Mouse (Mus musculus): ENCODE measurements at regions not wholly inside any gene's neighbourhood (a gene's known extent, or its start where the extent isn't known, plus 50 kb on each side); places are given as distances from the start of the nearest gene placed in this dataset.
"Not testable (repeated sequence)": the region's sequence is repeated elsewhere in the genome, so short reads cannot be mapped to it uniquely, and the experiment has no call there.

- Histone ChIP-seq H3K4me3 (replicated peaks; ENCODE audit: extremely low read depth, low read depth, low read length) (no peak overlapping the region), H3K4me1 (ENCODE audit: control insufficient read depth, insufficient read depth, low read length) (no peaks in the 10 kb centered on the region)
- 41% methylated on average over 4 of the region's 4 CpGs for WGBS
- DNase-seq: no peak
- TF ChIP-seq POLR2A (IDR thresholded peaks at IDR 0.05; ENCODE audit: borderline replicate concordance, extremely low read depth, low read depth, low read length) (no peak), CTCF (IDR thresholded peaks at IDR 0.05; ENCODE audit: insufficient read depth, low read length) (no peak)
Measured at GRCm38 (mm10) chr14:53750703-53751441, 503.0 kb downstream of the Dad1 start.

- WGBS: 73% methylated on average over 3 of the region's 3 CpGs
- not testable (repeated sequence) for H3K4me3 ChIP-seq (replicated peaks; ENCODE audit: extremely low read depth, low read depth, low read length); H3K4me1 ChIP-seq (ENCODE audit: control insufficient read depth, insufficient read depth, low read length); DNase-seq
Measured at GRCm38 (mm10) chr14:53743552-53743951, 510.4 kb downstream of the Dad1 start.

DNA sequence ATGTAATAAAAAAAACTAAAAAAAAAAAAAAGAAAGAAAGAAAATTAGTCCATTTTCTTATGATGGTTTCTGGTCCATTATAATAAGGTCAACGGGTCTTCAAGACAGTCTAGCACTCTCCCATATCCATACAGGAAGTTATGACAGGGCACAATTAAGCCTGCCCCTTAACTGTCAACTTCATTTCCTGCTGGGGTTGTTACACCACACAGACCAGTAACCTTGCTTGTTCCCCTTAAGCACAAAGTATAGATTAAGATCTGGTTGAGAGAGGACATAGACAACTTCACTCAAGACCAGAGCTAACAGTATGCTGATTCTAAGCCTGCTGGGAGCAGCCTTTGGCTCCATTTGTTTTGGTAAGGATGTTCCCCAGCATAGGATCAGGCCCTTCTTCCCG lies 511.0 kb downstream of the Dad1 start:
- DNase-seq; H3K4me1 ChIP-seq (ENCODE audit: control insufficient read depth, insufficient read depth, low read length); H3K4me3 ChIP-seq (replicated peaks; ENCODE audit: extremely low read depth, low read depth, low read length): not testable (repeated sequence)
- WGBS: 57% methylated on average over 2 of the region's 2 CpGs

GRCm38 (mm10) chr14:53741246-53741645 lies 512.7 kb downstream of the Dad1 start:
- peak; percentile 5 for DNase-seq
- H3K4me1 ChIP-seq (ENCODE audit: control insufficient read depth, insufficient read depth, low read length); H3K4me3 ChIP-seq (replicated peaks; ENCODE audit: extremely low read depth, low read depth, low read length): not testable (repeated sequence)
- 36% methylated on average over 4 of the region's 4 CpGs for WGBS

DNA sequence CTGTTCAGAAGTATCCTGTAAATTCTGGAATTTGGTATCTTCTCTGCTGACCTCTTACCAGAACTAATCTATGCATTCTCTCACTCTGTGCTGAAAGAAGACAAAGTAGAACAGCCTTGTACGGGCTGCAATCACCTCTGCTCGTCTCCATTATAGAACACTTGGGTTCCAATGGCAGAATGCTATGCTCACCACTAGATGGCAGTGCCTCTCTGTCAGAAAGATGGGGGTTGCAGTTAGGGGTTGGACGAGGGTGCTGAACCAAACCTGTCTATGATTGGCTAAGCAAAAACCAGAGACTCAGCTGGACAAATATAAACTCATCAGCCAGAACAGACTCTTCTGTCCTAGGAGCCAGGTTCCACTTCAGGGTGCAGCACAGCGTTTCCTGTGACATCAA lies 515.9 kb downstream of the Dad1 start:
- not testable (repeated sequence) for H3K4me1 ChIP-seq (ENCODE audit: control insufficient read depth, insufficient read depth, low read length); H3K4me3 ChIP-seq (replicated peaks; ENCODE audit: extremely low read depth, low read depth, low read length); DNase-seq
- 0 out of 2 replicates have a peak, but pooled peaks have one; percentile 5 for TF ChIP-seq CTCF (IDR thresholded peaks at IDR 0.05; ENCODE audit: insufficient read depth, low read length)
- 32% methylated on average over 4 of the region's 4 CpGs for WGBS

GRCm38 (mm10) chr14:53736274-53736673 lies 517.6 kb downstream of the Dad1 start:
- 56% methylated on average over 4 of the region's 4 CpGs for WGBS
- not testable (repeated sequence) for H3K4me1 ChIP-seq (ENCODE audit: control insufficient read depth, insufficient read depth, low read length); H3K4me3 ChIP-seq (replicated peaks; ENCODE audit: extremely low read depth, low read depth, low read length); DNase-seq

DNA sequence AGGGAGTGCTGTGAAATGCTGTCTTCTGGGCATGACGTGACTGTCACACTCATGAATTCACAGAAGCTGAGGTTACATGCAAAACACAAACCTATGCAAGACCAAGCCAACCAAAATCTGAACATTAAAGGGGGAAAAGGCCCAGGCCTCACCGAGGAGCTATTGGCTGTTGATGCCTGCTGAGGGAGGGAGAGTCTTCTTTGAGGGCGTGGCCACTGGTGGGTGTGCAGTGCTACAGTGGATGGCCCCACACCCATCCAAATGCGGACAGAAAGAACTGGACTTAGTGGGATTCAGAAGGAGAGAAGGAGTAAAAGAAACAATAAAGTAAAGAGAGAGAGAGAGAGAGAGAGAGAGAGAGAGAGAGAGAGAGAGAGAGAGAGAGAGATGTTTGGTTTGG lies 522.3 kb downstream of the Dad1 start:
- WGBS: no CpG with 5 or more reads among the region's 4 CpGs
- H3K4me1 ChIP-seq (ENCODE audit: control insufficient read depth, insufficient read depth, low read length); DNase-seq; H3K4me3 ChIP-seq (replicated peaks; ENCODE audit: extremely low read depth, low read depth, low read length): not testable (repeated sequence)

DNA sequence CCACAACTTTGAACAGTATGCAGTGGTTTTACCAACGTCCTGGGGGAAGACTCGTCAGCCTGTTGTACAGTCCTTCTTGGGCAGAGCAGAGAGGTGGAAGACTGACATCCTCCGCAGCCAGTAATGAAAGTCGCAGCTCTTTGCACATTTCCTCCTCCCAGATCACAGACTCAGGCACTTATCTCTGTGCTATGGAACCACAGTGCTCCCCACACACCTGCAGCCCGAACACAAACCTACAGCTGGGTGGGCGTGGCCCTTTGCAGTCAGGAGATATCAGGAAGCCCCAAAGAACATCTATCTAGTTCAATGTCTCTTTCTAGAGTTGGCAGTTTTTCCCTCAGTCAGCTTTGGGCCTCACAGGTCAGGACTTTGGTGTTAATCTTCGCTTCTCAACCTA lies 524.0 kb downstream of the Dad1 start:
- WGBS: 44% methylated on average over 2 of the region's 7 CpGs

GRCm38 (mm10) chr14:53729149-53729548 lies 524.8 kb downstream of the Dad1 start:
- WGBS: no CpG with 5 or more reads among the region's 1 CpGs
- H3K4me1 ChIP-seq (ENCODE audit: control insufficient read depth, insufficient read depth, low read length); H3K4me3 ChIP-seq (replicated peaks; ENCODE audit: extremely low read depth, low read depth, low read length); DNase-seq: not testable (repeated sequence)

More for the DNA sequence above, 524.0 kb downstream of the Dad1 start:
- H3K4me1 ChIP-seq (ENCODE audit: control insufficient read depth, insufficient read depth, low read length); DNase-seq; H3K4me3 ChIP-seq (replicated peaks; ENCODE audit: extremely low read depth, low read depth, low read length): not testable (repeated sequence)

DNA sequence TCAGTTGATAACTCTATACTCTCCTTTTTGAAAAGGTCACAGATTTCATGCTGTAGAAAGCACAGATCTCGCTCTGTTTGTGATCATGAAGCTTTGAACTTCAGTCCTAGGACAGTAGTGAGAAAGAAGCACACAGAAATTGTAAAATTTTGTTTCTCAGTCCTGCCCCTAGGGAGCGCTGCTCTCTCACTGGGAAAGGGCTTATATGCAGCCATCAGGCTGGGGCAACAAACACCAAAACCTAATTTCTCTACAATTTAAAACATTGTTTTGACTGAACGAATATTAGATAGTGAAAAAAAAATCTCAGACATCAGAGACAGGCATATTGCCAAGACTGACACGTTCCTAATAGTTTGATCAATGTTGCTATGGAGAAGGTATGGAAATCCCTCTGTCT lies 527.0 kb downstream of the Dad1 start:
- not testable (repeated sequence) for H3K4me3 ChIP-seq (replicated peaks; ENCODE audit: extremely low read depth, low read depth, low read length); DNase-seq; H3K4me1 ChIP-seq (ENCODE audit: control insufficient read depth, insufficient read depth, low read length)
- 17% methylated on average over 2 of the region's 4 CpGs for WGBS

- not testable (repeated sequence) for H3K4me3 ChIP-seq (replicated peaks; ENCODE audit: extremely low read depth, low read depth, low read length); DNase-seq
Measured at GRCm38 (mm10) chr14:53723611-53724010, 530.3 kb downstream of the Dad1 start.

GRCm38 (mm10) chr14:53721901-53722300 lies 532.0 kb downstream of the Dad1 start:
- DNase-seq; H3K4me3 ChIP-seq (replicated peaks; ENCODE audit: extremely low read depth, low read depth, low read length); H3K4me1 ChIP-seq (ENCODE audit: control insufficient read depth, insufficient read depth, low read length): not testable (repeated sequence)
- WGBS: 47% methylated on average over 2 of the region's 2 CpGs

More at GRCm38 (mm10) chr14:53723611-53724010, 530.3 kb downstream of the Dad1 start:
- H3K4me1 ChIP-seq (ENCODE audit: control insufficient read depth, insufficient read depth, low read length): not testable (repeated sequence)

DNA sequence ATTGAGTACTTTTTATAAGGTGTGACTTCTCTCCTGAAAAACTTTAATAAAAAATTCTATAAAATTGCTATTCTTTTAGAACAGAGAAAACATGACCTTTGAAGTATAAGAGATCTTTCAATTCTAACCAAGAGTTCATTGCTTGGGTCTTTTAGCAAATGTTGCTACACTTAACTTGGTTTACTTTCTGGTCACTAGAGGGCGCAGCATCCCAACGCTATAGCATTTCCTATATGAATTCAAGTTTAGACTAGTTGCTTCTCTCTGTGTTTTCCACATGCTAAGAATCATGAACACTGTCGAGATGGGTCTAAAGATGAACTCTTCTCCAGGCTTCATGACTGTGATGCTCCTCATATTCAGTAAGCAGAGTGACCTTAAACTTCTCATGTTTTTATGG lies 544.3 kb downstream of the Dad1 start:
- not testable (repeated sequence) for DNase-seq; H3K4me1 ChIP-seq (ENCODE audit: control insufficient read depth, insufficient read depth, low read length); H3K4me3 ChIP-seq (replicated peaks; ENCODE audit: extremely low read depth, low read depth, low read length)
- WGBS: 4% methylated on average over 3 of the region's 3 CpGs

DNA sequence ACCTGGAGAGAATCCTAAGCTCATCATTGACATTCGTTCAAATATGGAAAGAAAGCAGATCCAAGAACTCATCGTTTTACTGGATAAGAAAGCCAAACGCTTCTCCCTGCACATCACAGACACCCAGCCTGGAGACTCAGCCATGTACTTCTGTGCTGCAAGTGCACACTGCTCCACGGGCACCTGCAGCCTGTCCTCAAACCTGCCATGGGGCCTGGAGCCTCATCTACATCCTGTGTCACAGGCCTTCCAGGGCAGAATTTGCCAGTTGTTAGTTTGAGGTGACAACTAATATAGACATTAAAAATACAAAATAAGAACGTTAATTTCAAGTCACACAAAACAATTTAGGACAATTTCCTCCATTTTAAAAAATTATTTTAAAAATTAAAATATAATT lies 549.6 kb downstream of the Dad1 start:
- DNase-seq; H3K4me1 ChIP-seq (ENCODE audit: control insufficient read depth, insufficient read depth, low read length); H3K4me3 ChIP-seq (replicated peaks; ENCODE audit: extremely low read depth, low read depth, low read length): not testable (repeated sequence)
- 73% methylated on average over 5 of the region's 5 CpGs for WGBS

- not testable (repeated sequence) for H3K4me3 ChIP-seq (replicated peaks; ENCODE audit: extremely low read depth, low read depth, low read length); DNase-seq; H3K4me1 ChIP-seq (ENCODE audit: control insufficient read depth, insufficient read depth, low read length)
- 24% methylated on average over 1 of the region's 1 CpGs for WGBS
Measured at GRCm38 (mm10) chr14:53703593-53703992, 550.3 kb downstream of the Dad1 start.

DNA sequence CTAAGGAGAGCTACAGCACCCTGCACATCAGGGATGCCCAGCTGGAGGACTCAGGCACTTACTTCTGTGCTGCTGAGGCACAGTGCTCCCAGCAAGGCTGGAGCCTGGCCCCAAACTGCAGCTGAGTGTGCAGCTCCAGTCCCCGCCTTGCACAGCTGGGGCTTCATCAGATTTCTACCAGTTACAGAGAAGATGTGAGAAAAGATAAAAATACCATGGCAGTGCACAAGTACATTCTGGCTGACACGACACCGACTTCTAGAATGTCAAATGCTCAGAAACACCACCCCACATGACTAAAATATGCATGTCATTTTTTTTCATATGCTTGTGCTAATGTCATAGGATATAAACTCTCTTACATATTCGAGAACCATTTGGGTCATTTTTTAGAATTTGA lies 569.8 kb downstream of the Dad1 start:
- H3K4me3 ChIP-seq (replicated peaks; ENCODE audit: extremely low read depth, low read depth, low read length); H3K4me1 ChIP-seq (ENCODE audit: control insufficient read depth, insufficient read depth, low read length); DNase-seq: not testable (repeated sequence)
- WGBS: 60% methylated on average over 4 of the region's 4 CpGs
